Mouse (Mus musculus) erythroblast, embryonic 14.5 days (primary cell): ENCODE data around the gene Reg3b. TPM values are rescaled to one million over a fixed set of nuclear protein-coding genes. Genes with fewer than 3 reads are reported as not detected.

ENCODE experiments used
- H3K27me3 ChIP-seq: 2 replicates; pipeline ENCODE4 v1.6.1; 2012; ENCODE audit warnings: inconsistent platforms; ENCODE audit not compliant: control insufficient read depth
- H3K36me3 ChIP-seq: 2 replicates; pipeline ENCODE4 v1.6.1; 2012; ENCODE audit warnings: mild to moderate bottlenecking, inconsistent platforms; ENCODE audit not compliant: control insufficient read depth
- H3K4me1 ChIP-seq: 2 replicates; pipeline ENCODE4 v1.6.1; 2012; ENCODE audit warnings: inconsistent platforms; ENCODE audit not compliant: control insufficient read depth
- H3K4me3 ChIP-seq: replicated peaks from 2 replicates; pipeline ENCODE3; 2012; ENCODE audit warnings: moderate library complexity, mild to moderate bottlenecking, inconsistent platforms
- H3K9me3 ChIP-seq: 2 replicates; pipeline ENCODE4 v1.6.1; 2012; ENCODE audit warnings: low read length, inconsistent platforms, mixed read lengths; ENCODE audit not compliant: control insufficient read depth
- GATA1 ChIP-seq: IDR thresholded peaks from 2 replicates; pipeline ENCODE4 v1.6.1; 2012; ENCODE audit warnings: low read length, inconsistent platforms, mixed read lengths
- TAL1 ChIP-seq: IDR thresholded peaks from 3 replicates; pipeline ENCODE4 v1.6.1; 2012; ENCODE audit warnings: low read length, inconsistent platforms, mixed read lengths
- polyA plus RNA-seq: library from polyadenylated mRNA; stranded (reverse); fragments of >175 nt; gene quantifications from 2 replicates; pipeline ENCODE4 v1.2.3, GENCODE M21; 2012

Gene Reg3b
- not detected in 2 replicates for polyA plus RNA-seq

- H3K27me3 ChIP-seq, result no peaks in the 10 kb centered on the region
- TF ChIP-seq GATA1 (no peak), TAL1 (no peak)
- H3K9me3 ChIP-seq, result peaks cover 11% of the 10 kb centered on the region; the same call in 1 of the 2 replicates
- H3K36me3 ChIP-seq, result no peaks in the 10 kb centered on the region
- no peak within 1 kb of the TSS for H3K4me3 ChIP-seq
- no peaks in the 10 kb centered on the region for H3K4me1 ChIP-seq
These were observed at the start of gene Reg3b for GRCm38 (mm10) chr6:78370357-78370756. Reg3b (plus strand) TSS chr6:78370657.

GRCm38 (mm10) chr6:78327798-78328197, 42.7 kb upstream of the Reg3b start:
- no peak for TF ChIP-seq TAL1
- TF ChIP-seq GATA1, result no peak
- H3K36me3 ChIP-seq, result no peaks in the 10 kb centered on the region
- no peaks in the 10 kb centered on the region for H3K9me3 ChIP-seq
- H3K4me3 ChIP-seq, result no peak overlapping the region
- no peaks in the 10 kb centered on the region for H3K27me3 ChIP-seq
- no peaks in the 10 kb centered on the region for H3K4me1 ChIP-seq

- Histone ChIP-seq H3K36me3 (no peaks in the 10 kb centered on the region), H3K9me3 (no peaks in the 10 kb centered on the region), H3K4me3 (no peak overlapping the region), H3K4me1 (no peaks in the 10 kb centered on the region), H3K27me3 (no peaks in the 10 kb centered on the region)
- TF ChIP-seq TAL1, result no peak
- no peak for TF ChIP-seq GATA1
These were observed 41.3 kb upstream of the Reg3b start for GRCm38 (mm10) chr6:78329166-78329565.

GRCm38 (mm10) chr6:78331919-78332569, 38.4 kb upstream of the Reg3b start:
- H3K9me3 ChIP-seq, result no peaks in the 10 kb centered on the region
- no peaks in the 10 kb centered on the region for H3K27me3 ChIP-seq
- H3K4me1 ChIP-seq, result no peaks in the 10 kb centered on the region
- no peak overlapping the region for H3K4me3 ChIP-seq
- no peaks in the 10 kb centered on the region for H3K36me3 ChIP-seq
- TF ChIP-seq GATA1 (no peak), TAL1 (no peak)

GRCm38 (mm10) chr6:78340296-78340695, 30.2 kb upstream of the Reg3b start:
- no peak overlapping the region for H3K4me3 ChIP-seq
- no peaks in the 10 kb centered on the region for H3K27me3 ChIP-seq
- H3K9me3 ChIP-seq, result no peaks in the 10 kb centered on the region
- TF ChIP-seq TAL1 (no peak), GATA1 (no peak)
- H3K36me3 ChIP-seq, result no peaks in the 10 kb centered on the region
- H3K4me1 ChIP-seq, result no peaks in the 10 kb centered on the region

GRCm38 (mm10) chr6:78341689-78342088, 28.8 kb upstream of the Reg3b start:
- Histone ChIP-seq H3K27me3 (no peaks in the 10 kb centered on the region), H3K9me3 (no peaks in the 10 kb centered on the region), H3K4me3 (no peak overlapping the region), H3K36me3 (no peaks in the 10 kb centered on the region), H3K4me1 (no peaks in the 10 kb centered on the region)
- TF ChIP-seq GATA1 (no peak), TAL1 (no peak)

- Histone ChIP-seq H3K27me3 (no peaks in the 10 kb centered on the region), H3K4me1 (no peaks in the 10 kb centered on the region), H3K9me3 (no peaks in the 10 kb centered on the region), H3K36me3 (no peaks in the 10 kb centered on the region), H3K4me3 (no peak overlapping the region)
- TF ChIP-seq TAL1 (no peak), GATA1 (no peak)
These were observed 8.4 kb upstream of the Reg3b start for GRCm38 (mm10) chr6:78361971-78362563.

GRCm38 (mm10) chr6:78378765-78379164, 8.3 kb downstream of the Reg3b start, which contains the start of gene Reg3d:
Reg3d (minus strand) TSS chr6:78378865.
- H3K27me3 ChIP-seq, result no peaks in the 10 kb centered on the region
- H3K4me3 ChIP-seq, result no peak within 1 kb of the TSS
- no peak for TF ChIP-seq GATA1
- no peak for TF ChIP-seq TAL1
- H3K9me3 ChIP-seq, result peaks cover 7% of the 10 kb centered on the region
- no peaks in the 10 kb centered on the region for H3K4me1 ChIP-seq
- H3K36me3 ChIP-seq, result no peaks in the 10 kb centered on the region

- peaks cover 7% of the 10 kb centered on the region for H3K9me3 ChIP-seq
- H3K36me3 ChIP-seq, result no peaks in the 10 kb centered on the region
- H3K4me1 ChIP-seq, result no peaks in the 10 kb centered on the region
- H3K27me3 ChIP-seq, result no peaks in the 10 kb centered on the region
- H3K4me3 ChIP-seq, result no peak within 1 kb of the TSS
- TF ChIP-seq TAL1 (no peak), GATA1 (no peak)
These were observed 10.0 kb downstream of the Reg3b start, which contains the start of gene Reg3a for GRCm38 (mm10) chr6:78380409-78380808. Reg3a (plus strand) TSS chr6:78380709.
